Mouse (Mus musculus): ENCODE data around the gene Zfp872.

DNA sequence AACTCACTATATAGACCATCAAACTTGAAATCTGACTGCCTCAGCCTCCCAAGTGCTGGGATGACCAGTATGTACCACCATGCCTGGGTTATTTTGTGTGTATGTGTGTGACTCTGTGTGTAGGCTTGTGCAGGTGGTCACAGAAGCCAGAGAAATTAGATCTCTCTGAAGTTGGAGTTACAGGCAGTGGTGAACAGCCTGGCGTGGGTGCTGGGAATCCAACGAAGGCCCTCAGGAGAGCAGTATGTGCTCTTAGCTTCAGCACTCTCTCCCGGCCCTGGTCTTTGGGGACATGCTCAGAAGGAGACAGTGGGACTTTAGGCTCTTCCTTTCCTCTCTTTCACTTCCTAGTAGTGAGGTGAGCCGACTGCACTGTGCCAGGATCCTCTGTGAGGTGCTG lies 15.6 kb upstream of the Zfp872 start:
- TF ChIP-seq POLR2A (IDR thresholded peaks at IDR 0.05; ENCODE audit: borderline replicate concordance, extremely low read depth, insufficient read depth, insufficient read length, poor library complexity, severe bottlenecking) (no peak), CTCF (IDR thresholded peaks at IDR 0.05; ENCODE audit: borderline replicate concordance, extremely low read depth, insufficient read depth, insufficient read length) (no peak)

Data from brain, embryonic 14.5 days (tissue).